Mouse (Mus musculus): ENCODE results near the gene Gm8206.
"Not testable (repeated sequence)": the region's sequence is repeated elsewhere in the genome, so short reads cannot be mapped to it uniquely, and the experiment has no call there.

Gm8206 gene

DNA sequence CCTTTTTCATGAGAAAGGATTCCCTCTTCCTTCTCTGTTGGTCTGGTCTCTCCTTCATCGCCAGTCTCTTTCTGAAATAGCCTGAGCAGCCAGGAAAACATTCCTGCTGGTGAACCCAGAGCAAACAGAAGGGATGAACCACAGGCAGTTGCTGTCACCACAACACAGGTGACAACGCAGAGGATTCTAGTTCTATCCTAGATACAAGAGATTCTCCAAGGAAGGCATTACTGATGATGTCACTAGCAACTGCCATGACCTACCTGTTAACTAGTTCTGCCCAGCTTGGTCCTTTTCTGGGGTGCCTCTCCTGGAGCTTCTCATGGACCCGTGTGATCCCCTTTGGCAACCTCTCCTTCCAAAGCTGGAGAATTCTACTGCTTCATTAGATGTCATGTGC, at the start of gene Gm8206:
Gene Gm8206 (minus strand): TSS at position 101 of the 400 bp plus-strand sequence.
- DNase-seq (ENCODE audit: low read depth, low spot score): not testable (repeated sequence)

DNA sequence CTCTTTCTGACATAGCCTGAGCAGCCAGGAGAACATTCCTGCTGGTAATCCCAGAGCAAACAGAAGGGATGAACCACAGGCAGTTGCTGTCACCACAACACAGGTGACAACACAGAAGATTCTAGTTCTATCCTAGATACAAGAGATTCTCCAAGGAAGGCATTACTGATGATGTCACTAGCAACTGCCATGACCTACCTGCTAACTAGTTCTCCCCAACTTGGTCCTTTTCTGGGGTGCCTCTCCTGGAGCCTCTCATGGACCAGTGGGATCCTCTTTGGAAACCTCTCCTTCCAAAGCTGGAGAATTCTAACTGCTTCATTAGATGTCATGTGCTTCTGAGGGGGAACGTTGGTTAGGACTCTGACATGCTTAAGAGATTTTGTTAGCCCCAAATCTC, 32.0 kb upstream of the Gm8206 start, which contains the start of gene Gm3476:
Gene Gm3476 (minus strand): TSS at position 101 of the 400 bp plus-strand sequence.
- DNase-seq (ENCODE audit: low read depth, low spot score): not testable (repeated sequence)

DNA sequence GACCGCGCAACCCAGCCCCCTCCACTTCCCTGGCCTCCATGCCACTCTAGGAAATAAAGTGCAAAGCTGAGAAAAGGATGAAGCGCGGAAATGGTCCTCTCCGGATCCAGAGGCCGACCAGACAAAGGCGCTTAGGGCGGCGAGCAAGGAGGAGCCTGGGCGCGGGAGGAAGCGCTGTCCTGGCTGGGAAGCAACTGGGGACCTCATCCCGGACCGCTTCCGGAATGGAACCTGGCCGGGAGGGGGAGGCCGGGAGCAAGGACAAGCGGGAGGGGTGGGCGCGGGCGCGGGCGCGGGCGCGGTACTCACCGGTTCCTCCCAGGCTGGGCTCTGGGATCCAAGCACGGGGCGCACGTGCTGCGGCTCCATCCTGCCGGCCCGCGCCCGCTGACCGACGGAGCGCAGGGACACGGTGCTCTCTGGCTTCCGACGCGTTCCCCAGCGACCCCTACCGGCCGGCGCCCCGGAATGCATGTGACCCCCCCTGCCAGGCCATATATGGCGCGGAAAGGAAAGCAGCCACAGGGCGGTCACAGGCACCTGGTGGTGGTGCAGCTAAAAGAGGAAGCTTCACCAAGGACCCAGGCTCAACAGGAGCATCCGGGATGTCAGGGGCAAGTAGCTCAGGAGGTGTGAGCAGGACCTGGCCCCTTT, 14.7 kb upstream of the Gm8206 start, which contains the start of gene Gm3468:
Gene Gm3468 (minus strand): TSS at position 394 of the 654 bp plus-strand sequence.
- not testable (repeated sequence) for DNase-seq (ENCODE audit: low read depth, low spot score)

DNA sequence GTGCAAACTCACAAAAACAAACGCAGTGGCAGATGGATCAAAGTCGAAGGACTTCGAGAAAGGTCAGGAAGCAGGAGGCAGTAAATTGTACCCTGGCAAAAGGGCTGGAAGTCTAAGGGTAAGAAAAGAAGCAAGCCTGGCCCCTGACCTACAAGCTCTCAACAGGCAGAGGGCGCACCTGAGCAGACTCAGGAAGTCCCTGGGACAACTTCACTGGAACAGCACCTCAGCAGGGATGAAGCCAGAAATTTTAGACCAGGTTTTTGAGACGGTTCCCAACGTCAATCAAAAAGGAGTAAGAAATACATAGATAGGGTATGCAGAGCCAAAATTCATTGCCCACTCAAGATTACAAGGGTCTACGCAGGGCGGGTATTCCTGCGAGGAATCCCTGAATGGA, 13.8 kb upstream of the Gm8206 start:
- DNase-seq (ENCODE audit: low read depth, low spot score): not testable (repeated sequence)

DNA sequence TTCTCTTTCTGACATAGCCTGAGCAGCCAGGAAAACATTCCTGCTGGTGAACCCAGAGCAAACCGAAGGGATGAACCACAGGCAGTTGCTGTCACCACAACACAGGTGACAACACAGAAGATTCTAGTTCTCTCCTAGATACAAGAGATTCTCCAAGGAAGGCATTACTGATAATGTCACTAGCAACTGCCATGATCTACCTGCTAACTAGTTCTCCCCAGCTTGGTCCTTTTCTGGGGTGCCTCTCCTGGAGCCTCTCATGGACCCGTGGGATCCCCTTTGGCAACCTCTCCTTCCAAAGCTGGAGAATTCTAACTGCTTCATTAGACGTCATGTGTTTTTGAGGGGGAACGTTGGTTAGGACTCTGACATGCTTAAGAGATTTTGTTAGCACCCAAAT, 35.6 kb downstream of the Gm8206 start, which contains the start of gene Gm6337:
Gene Gm6337 (minus strand): TSS at position 101 of the 400 bp plus-strand sequence.
- DNase-seq (ENCODE audit: low read depth, low spot score): not testable (repeated sequence)

DNA sequence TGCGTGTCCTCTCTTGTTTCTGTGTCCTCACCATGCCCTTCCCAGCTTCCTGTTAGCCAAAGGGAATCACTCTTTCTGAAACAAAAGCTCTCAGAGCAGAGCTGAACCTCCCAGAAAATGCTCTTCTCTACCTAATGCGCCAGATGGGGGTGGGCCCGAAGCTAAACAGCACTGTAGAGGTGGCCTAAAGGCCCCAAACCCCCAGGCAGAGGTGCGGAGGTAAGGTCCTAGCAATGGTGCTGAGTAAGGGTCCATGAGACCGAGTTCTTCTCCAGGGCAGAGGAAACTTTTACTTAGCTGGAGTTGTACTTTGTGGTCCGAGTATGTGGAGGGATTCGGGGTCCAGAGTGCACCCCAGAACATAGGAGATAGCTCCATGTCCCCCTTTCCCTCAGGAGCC, 106.6 kb downstream of the Gm8206 start:
- DNase-seq (ENCODE audit: low read depth, low spot score): not testable (repeated sequence)

DNA sequence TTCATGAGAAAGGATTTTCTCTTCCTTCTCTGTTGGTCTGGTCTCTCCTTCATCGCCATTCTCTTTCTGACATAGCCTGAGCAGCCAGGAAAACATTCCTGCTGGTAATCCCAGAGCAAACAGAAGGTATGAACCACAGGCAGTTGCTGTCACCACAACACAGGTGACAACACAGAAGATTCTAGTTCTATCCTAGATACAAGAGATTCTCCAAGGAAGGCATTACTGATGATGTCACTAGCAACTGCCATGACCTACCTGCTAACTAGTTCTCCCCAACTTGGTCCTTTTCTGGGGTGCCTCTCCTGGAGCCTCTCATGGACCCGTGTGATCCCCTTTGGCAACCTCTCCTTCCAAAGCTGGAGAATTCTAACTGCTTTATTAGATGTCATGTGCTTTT, 114.7 kb downstream of the Gm8206 start, which contains the start of gene Gm3453:
Gene Gm3453 (minus strand): TSS at position 101 of the 400 bp plus-strand sequence.
- not testable (repeated sequence) for DNase-seq (ENCODE audit: low read depth, low spot score)
